Mouse (Mus musculus): Measurements from ENCODE around the gene Map4. TPM values are rescaled to one million over a fixed set of nuclear protein-coding genes. Genes with fewer than 3 reads are reported as not detected.

Gene Map4
- 68.0 and 96.9 TPM in 2 replicates for polyA plus RNA-seq (2012; ENCODE audit: low replicate concordance)

GRCm38 (mm10) chr9:109931257-109932171, at the start of gene Map4:
Gene Map4, plus strand, starts transcription at chr9:109931460.

GRCm38 (mm10) chr9:110116977-110117778, 185.9 kb downstream of the Map4 start, which contains the start of gene Smarcc1:
Gene Smarcc1, plus strand, starts transcription at chr9:110117708.

DNA sequence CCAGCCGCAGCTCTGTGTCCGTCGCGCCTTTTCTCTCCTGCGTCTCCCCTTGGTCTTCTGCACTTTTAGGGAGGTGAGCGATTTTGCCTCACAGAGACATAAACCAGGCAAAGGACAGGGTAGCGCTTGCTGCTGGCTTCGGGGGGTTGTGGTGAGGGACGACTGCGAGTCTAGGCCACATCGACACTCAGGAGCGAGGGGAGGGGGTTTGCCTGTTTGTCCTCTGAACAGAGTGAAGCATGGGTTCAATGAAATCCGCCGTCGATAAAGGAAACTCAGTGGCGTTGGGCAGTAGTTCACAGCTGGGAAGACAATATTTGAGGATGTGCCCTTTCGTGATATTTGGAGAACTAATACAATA, 186.5 kb downstream of the Map4 start, which contains the start of gene Dhx30:
Gene Dhx30, minus strand, starts transcription at position 52 of the 361 bp plus-strand sequence.

Other genes with a start within 250 kb of the Map4 start
- not detected in 2 replicates for gene Fbxw18, start 228.8 kb upstream of the Map4 start, polyA plus RNA-seq (2012; ENCODE audit: low replicate concordance)
- gene Fbxw26, start 185.4 kb upstream of the Map4 start, polyA plus RNA-seq (2012; ENCODE audit: low replicate concordance), result not detected in 2 replicates
- not detected in 2 replicates for gene Fbxw27, start 140.8 kb upstream of the Map4 start, polyA plus RNA-seq (2012; ENCODE audit: low replicate concordance)
- gene Spink8, start 119.2 kb upstream of the Map4 start, polyA plus RNA-seq (2012; ENCODE audit: low replicate concordance), result not detected in 2 replicates
- gene Nme6, start 98.7 kb upstream of the Map4 start, polyA plus RNA-seq (2012; ENCODE audit: low replicate concordance), result 2.6 and 14.6 TPM in 2 replicates
- gene Camp, start 81.8 kb upstream of the Map4 start, polyA plus RNA-seq (2012; ENCODE audit: low replicate concordance), result 3.5 and 19.0 TPM in 2 replicates
- gene Cdc25a, start 55.9 kb upstream of the Map4 start, polyA plus RNA-seq (2012; ENCODE audit: low replicate concordance), result 81.5 and 90.3 TPM in 2 replicates
- 62.5 and 137 TPM in 2 replicates for gene Smarcc1, start 186.2 kb downstream of the Map4 start, polyA plus RNA-seq (2012; ENCODE audit: low replicate concordance)
- 12.8 and 23.5 TPM in 2 replicates for gene Dhx30, start 186.4 kb downstream of the Map4 start, polyA plus RNA-seq (2012; ENCODE audit: low replicate concordance)

Data from leukemia stem cell, adult 10-12 weeks (primary cell).